Mouse (Mus musculus) splenic B cell, adult 2 months (primary cell): ENCODE results near the gene Calhm3.

Source experiments
- DNase-seq: peaks from one replicate; pipeline ENCODE4 v3.0.0-alpha.2; 2011; ENCODE audit warnings: low read depth, low spot score
- H3K27me3 ChIP-seq: 2 replicates; pipeline ENCODE4 v1.6.1; 2012; ENCODE audit warnings: mild to moderate bottlenecking, low read length, moderate library complexity, mixed read lengths; ENCODE audit not compliant: control insufficient read depth, poor library complexity, insufficient read depth, severe bottlenecking
- H3K36me3 ChIP-seq: 2 replicates; pipeline ENCODE4 v1.6.1; 2012; ENCODE audit warnings: mild to moderate bottlenecking, low read length, moderate library complexity, mixed read lengths; ENCODE audit not compliant: control insufficient read depth, poor library complexity, insufficient read depth, severe bottlenecking

The Calhm3 gene

DNA sequence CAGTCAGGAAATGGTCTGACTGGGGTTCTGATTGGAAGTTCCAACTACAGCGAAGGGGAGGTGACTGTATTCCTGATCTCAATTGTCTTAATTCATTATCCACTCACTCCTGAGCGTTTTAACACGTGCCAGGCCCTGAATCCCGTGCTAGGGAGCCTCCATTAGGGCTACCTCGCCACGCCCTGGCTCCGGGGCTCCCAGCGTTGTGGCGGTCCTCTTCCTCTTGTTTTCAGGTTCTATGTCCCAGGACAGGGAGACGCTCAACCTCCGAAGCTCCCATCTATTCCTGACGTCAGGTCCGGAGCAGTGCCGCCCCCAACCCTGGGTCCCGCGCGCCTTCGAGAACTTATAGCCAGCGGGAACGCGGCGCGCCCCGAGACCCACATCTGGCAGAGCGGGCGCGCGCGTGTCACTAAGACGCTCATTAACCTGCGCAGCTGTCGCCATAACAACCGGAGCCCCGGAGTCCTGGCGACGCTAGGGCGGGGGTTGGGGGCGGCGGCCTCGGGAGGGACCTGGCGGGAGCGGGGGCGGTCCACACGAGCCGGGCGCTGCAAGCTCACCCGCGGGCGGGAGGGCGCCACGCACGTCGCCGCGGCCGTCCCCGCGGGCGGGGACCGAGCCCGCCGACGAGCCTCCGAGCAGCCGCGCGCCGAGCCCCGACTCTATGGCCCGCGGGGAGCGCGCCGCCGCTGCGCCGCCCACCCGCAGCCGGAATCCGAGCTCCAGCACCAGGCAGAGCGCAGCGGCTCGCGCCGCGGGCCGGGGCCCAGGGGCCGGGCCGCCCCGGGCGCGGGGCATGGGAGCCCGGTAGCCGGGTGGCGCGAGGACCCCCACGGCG is 21.1 kb upstream of the Calhm3 start, which contains the start of gene Neurl1a:
TSS of gene Neurl1a (plus strand) at position 390 of the 841 bp plus-strand sequence.
- Histone ChIP-seq H3K36me3 (no peaks in the 10 kb centered on the region), H3K27me3 (no peaks in the 10 kb centered on the region; the same call in 1 of the 2 replicates)
- DNase-seq: peak; percentile 29

DNA sequence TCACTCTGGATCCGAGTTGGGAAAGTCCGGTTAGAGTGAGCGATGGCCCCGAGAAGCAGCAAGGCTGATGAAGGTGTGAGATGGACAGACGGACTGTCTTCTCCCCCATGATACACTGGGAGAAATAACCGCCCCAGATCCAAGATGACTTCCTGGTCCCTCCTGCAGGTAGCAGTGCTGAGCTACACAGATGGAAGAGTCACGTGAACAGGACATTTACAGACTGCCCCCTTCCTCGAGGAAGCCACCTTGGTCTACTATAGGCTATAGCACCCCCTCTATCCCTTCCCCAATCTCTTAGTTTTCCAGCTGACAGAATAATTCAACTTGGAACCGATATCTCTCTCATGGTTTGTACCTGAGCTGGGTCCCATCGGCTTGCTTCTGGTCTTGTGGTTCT is 20.4 kb upstream of the Calhm3 start:
- peak; percentile 18 for DNase-seq
- H3K36me3 ChIP-seq: no peaks in the 10 kb centered on the region
- no peaks in the 10 kb centered on the region; the same call in 1 of the 2 replicates for H3K27me3 ChIP-seq

DNA sequence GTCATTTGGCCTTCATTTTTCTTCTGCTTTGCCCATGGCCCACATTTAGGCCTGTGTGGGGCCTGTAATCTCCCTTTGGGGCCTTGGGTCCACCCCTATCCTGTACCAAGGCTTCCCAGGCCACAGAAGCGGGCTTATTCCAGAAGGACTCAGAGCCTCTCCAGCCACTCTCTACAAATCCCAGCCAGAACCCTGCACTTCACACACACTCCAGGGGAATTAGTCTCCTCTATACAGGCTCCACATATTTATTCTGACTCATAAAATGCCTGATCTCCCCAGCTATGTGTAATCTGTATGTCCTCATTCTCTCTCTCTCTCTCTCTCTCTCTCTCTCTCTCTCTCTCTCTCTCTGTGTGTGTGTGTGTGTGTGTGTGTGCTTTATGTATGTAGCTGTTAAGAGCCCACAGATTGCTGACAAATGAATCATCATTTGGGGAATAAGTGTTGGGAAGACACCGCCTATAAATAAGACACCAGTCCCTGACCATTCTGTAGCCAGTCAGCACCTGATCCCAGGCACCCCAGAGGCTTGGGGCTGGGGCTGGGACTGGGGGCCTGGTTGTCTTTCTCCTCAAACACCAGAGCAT is 19.4 kb upstream of the Calhm3 start:
- Histone ChIP-seq H3K36me3 (no peaks in the 10 kb centered on the region), H3K27me3 (no peaks in the 10 kb centered on the region; the same call in 1 of the 2 replicates)
- DNase-seq: no peak

DNA sequence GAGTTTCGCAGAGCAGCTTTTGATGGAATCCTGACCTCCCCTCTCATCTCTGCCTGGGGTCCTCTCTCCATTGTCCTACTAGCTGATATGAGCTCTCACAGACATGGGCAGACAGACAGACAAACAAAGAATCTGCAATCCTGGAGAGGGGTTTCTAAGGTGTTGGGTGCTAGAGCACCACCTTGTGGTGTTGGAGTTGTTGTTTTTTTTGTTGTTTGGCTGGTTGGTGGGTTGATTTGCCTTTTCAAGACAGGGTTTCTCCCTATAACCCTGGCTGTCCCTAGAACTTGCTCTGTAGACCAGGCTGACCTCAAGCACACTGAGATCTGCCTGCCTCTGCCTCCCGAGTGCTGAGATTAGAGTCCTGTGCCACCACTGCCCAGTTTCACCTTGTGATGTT is 17.9 kb upstream of the Calhm3 start:
- H3K36me3 ChIP-seq: no peaks in the 10 kb centered on the region
- H3K27me3 ChIP-seq: no peaks in the 10 kb centered on the region
- peak; percentile 39 for DNase-seq

DNA sequence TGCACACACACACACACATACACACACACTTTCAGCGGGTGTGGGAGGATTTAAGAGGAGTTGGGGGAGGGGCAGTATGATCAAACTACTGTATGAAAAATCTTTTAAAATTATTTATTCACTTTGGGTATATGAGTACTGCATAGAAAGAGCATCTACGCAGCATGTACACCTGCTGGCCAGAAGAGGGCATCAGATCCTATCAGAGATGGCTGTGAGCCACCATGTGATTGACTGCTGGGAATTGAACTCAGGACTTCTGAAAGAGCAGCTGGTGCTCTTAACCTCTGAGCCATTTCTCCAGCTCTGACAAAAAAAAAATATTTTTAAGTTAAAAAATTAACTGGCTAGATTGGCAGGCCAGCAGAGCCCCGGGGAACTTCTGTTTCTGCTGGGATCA is 17.0 kb upstream of the Calhm3 start:
- DNase-seq: peak; percentile 63
- no peaks in the 10 kb centered on the region for H3K36me3 ChIP-seq
- no peaks in the 10 kb centered on the region for H3K27me3 ChIP-seq

DNA sequence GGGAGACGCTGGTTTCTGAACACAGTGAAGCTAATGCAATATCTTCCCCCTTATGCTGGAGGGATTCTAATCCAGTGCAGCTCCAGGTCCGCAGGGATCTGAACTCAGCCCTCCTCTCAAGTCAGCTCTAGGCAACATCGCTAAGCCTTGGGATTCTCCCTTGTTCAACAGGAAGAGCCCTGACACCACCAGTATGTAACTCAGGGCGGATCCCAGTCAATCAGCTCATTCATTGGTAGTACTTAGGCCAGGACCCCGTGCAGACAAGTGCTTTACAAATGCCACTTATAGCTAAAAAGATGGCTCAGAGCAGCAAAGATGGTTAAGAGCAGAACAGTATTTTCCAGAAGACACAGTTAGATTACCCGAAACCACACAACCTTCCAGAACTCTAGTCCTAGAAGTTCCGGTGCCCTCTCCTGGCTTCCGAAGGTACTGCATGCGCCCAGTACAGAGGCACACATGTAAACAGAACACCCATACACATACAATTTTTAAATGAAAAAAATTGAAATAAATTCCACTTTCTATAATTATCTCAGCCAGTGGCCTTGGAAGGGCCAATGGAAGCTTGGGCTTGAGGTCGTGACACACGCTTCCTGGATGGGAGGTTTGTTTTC is 11.3 kb upstream of the Calhm3 start:
- Histone ChIP-seq H3K36me3 (no peaks in the 10 kb centered on the region), H3K27me3 (0 out of 2 replicates have a peak, but pooled peaks cover 2% of the 10 kb centered on the region)
- peak; percentile 90 for DNase-seq

DNA sequence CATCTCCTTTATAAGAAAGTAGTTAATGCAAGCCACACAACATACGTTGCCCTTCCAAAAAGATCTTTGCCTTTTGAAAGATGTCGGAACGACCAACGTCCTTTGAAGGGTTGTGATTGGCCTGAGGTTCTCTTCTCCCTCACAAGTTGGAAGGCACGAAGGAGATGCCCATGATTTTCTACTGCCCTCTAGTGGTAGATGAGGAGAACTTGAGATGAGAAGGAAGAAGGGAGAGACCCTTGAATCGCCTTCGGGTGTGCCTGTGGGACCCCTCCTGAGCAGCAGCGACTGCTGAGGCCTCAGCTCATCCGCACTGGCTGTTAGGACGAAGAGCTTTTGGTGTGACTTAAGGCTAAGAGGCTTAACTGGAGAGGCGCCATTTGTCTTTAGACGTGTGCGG is 10.7 kb upstream of the Calhm3 start:
- peak; percentile 81 for DNase-seq
- Histone ChIP-seq H3K27me3 (0 out of 2 replicates have a peak, but pooled peaks cover 2% of the 10 kb centered on the region), H3K36me3 (no peaks in the 10 kb centered on the region)

DNA sequence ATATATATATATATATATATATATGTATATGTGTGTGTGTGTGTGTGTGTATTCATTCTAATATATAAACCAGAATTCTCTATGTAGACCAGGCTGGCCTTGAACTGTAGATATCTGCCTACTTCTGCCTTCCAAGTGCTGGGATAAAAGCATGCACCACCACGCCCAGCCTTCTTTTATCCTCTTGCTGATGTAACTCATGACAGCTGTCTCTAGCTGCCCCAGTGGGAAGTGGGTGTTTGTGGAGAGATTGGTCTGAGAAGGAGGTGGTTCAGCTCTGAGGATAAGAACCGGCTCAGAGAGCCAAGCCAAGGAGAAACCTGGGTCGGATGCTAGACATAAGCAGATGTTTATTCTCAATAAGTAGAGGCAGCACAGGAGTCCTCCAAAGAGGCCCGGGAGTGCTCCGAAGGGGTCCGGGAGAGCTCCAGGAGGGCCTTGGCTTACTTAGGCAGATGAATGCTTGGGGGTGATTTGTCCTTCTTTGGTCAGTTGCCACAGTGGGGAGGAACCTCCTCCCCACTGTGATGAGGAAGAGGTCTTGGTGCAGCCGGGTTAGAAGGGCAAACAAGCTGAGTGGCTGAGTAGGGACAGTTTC is 10.2 kb upstream of the Calhm3 start:
- DNase-seq: no peak
- no peaks in the 10 kb centered on the region for H3K36me3 ChIP-seq

DNA sequence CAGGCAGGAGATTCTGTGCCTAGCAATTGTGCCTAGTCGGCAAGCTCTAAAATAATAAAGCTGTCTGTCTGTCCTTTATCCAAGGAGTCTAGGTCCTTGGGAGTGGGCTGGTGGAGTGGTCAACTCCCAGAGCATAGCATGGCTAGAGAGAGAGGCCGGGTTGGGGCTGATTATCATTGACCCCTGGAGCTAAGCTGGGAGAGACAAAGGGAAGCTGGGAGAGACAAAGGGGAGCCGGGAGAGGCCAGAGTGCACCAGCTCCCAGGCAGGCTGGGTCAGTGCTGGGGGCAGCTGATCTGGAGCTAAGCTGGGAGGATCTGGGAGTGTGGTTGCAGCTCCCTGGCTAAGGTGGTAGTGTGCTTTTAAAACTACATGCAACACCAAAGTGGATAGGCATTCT is 9.2 kb upstream of the Calhm3 start:
- no peak for DNase-seq
- no peaks in the 10 kb centered on the region for H3K36me3 ChIP-seq
- 0 out of 2 replicates have a peak, but pooled peaks cover 2% of the 10 kb centered on the region for H3K27me3 ChIP-seq

More for the DNA sequence above, 10.2 kb upstream of the Calhm3 start:
- H3K27me3 ChIP-seq: 0 out of 2 replicates have a peak, but pooled peaks cover 2% of the 10 kb centered on the region

DNA sequence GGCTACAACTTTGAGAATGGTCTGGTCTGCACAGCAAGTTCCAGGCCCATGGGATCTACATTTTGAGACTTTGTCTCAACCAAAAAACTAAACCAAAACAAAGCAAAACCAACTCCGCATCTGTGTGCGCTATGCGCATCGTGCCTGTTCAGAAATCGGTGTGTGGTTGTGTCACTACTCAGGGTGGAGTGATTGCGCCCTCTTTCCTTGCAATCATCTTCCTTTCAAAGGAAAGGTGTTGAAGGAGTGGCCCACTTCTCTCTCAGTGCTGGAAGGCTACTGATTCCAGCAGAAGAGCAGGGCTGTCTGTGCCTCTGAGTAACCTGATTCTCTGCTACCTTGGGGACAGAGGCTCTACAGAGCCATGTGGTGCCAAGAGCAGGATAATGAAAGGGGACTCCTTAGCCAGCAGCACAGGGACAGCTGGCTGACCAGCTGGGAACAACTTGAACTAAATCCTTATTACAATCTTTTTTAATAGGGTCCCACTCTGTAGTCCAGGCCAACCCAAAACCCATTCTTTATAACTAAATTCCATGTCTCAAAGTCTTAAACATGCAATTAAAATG is 5.7 kb upstream of the Calhm3 start:
- Histone ChIP-seq H3K36me3 (no peaks in the 10 kb centered on the region), H3K27me3 (0 out of 2 replicates have a peak, but pooled peaks cover 2% of the 10 kb centered on the region)
- DNase-seq: no peak

DNA sequence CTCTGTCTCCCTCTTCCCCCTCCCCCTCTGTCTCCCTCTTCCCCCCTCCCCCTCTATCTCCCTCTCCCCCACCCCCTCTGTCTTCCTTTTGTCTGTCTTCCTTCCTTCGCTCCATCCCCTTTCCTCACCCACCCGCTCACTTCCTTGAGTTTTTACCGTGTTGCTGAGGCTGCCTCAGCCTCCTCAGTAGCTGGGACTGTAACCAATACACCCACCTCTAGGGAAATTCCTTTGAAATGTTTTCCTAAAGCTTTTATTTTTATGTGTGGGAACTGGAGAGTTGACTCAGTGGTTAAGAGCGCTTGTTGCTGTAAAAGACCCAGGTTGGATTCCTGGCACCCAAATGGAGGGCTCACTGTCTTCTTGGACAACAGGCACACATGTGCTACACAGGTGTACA is 4.1 kb upstream of the Calhm3 start:
- 0 out of 2 replicates have a peak, but pooled peaks cover 1% of the 10 kb centered on the region for H3K27me3 ChIP-seq
- DNase-seq: no peak
- no peaks in the 10 kb centered on the region for H3K36me3 ChIP-seq

DNA sequence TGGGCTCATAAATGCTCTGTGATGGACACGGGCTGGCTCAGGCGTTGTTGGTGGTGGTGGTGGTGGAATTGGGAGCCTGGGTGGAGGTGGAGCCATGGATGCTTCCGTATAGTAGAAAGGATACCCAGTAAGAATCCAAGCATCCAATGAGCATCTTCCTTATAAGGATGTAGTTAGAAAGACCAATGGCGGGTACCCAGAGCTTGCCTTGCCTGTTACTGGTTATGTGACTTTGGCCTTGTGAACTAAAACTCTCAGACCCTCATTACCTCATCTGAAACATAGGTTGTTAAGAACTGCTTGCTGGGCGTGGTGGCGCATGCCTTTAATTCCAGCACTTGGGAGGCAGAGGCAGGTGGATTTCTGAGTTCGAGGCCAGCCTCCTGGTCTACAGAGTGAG is 3.8 kb downstream of the Calhm3 start:
- no peaks in the 10 kb centered on the region for H3K27me3 ChIP-seq
- DNase-seq: no peak

DNA sequence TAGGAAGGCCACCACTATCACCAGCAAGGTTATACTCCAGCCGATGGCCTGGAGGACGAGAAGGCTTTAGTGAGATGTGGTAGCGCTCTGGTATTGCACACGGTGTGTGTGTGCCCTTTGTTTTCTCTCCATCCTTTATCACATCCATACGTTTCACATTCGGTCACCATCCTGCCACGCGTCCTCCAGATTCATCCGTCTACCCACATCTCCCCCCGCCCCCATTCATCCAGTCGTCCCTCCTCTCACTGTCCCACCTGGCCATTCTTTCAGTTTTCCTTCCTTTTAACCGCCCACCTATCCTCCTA is 5.5 kb downstream of the Calhm3 start:
- H3K27me3 ChIP-seq: no peaks in the 10 kb centered on the region
- DNase-seq: no peak
- no peaks in the 10 kb centered on the region for H3K36me3 ChIP-seq

More for the DNA sequence above, 3.8 kb downstream of the Calhm3 start:
- no peaks in the 10 kb centered on the region for H3K36me3 ChIP-seq

DNA sequence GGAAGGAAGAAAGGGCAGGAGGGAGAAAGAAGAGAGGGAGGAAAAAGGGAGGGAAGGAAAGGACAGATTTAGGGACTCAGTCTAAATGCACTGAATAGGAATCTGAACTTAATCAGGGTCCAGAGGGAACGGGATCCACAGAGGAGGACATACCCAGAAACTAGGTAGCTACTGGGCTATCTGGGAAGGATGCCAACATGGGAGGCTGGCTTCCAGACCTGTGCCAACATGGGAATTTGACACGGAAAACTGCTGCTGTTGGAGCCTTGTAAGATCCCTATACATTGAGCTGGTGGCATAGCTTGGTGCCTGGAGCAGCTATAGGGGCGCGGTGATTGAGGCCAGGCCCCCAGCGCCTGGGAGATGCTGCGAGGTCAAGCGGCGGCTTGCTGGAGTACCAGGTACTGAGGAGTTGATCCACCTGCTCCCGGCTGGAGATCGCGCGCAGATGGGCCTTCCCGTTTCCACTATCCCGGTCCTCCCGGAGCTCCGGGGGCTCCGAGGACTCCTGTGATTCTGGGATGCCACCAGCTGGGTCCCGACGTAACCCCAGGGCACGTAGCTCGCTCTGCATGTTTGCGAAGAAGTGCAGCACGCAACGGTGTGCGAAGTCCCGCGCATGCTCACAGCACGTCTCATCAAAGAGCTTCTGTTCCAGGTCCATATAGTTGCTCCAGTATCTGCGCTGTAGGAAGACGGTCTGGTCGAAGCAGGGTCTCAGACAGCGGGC is 6.1 kb downstream of the Calhm3 start:
- H3K27me3 ChIP-seq: no peaks in the 10 kb centered on the region
- no peaks in the 10 kb centered on the region for H3K36me3 ChIP-seq
- DNase-seq: no peak
